Mouse (Mus musculus) testis, adult 2 months (tissue): ENCODE results near the gene Krt13.

Experiments used
- CTCF ChIP-seq: fragments of 200-500 bp; IDR thresholded peaks from 2 replicates; pipeline ENCODE4 v1.5.1; 2012; ENCODE audit warnings: low read depth, mild to moderate bottlenecking, inconsistent platforms, low read length, moderate library complexity; ENCODE audit not compliant: control insufficient read depth, insufficient read depth, insufficient replicate concordance
- POLR2A ChIP-seq: fragments of 200-500 bp; IDR thresholded peaks from 2 replicates; pipeline ENCODE4 v1.6.1; 2012; ENCODE audit warnings: low read depth, mild to moderate bottlenecking, inconsistent platforms, low read length, moderate library complexity; ENCODE audit not compliant: control insufficient read depth

DNA sequence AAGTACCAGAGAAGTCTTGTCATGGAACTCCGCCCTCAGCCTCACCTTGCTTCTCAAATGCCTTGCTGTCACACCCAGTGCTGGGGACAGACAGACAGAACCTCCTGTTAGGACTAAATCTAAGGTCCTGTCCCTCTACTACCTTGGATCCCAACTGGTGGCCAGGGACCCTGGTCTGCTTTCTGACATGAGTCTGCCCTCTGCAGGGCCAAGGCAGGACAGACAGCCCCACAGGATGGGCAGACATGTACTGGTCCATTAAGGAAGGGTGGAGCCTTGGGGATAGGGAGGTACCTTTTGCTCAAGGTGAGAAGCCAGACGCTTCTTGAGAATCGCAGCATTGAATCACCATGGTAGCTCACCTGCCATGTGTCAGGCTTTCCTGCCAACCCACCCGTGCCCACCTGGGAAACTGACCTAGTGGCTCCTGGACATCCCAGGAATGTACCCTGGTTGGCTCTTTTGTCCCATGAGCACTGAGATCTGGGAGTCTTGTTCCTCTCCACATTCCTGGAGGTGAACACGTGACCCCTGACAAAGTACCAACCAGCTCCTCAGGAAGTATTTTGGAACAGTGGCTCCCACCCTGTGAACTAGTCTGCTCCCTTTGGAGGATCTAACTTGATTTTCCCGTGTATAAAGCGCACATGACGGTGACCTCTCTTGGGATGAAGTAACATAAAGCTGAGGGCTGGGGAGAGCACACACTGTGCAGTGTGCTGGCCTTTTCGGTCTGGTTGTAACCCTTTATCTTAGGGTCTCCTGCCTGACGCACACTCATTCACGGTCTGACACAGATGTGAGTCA, 8.2 kb downstream of the Krt13 start:
- TF ChIP-seq POLR2A (no peak), CTCF (no peak)
